Mouse (Mus musculus) bone marrow macrophage, adult 2 months (primary cell): ENCODE data around the gene Arfgef3.

Experiments used
- CTCF ChIP-seq: IDR thresholded peaks from 2 replicates; pipeline ENCODE4 v1.5.1; 2012; ENCODE audit warnings: low read depth, mild to moderate bottlenecking, low read length, moderate library complexity
- POLR2A ChIP-seq: IDR thresholded peaks from 2 replicates; pipeline ENCODE4 v1.6.1; 2012; ENCODE audit warnings: mild to moderate bottlenecking, low read depth, low read length, borderline replicate concordance

DNA sequence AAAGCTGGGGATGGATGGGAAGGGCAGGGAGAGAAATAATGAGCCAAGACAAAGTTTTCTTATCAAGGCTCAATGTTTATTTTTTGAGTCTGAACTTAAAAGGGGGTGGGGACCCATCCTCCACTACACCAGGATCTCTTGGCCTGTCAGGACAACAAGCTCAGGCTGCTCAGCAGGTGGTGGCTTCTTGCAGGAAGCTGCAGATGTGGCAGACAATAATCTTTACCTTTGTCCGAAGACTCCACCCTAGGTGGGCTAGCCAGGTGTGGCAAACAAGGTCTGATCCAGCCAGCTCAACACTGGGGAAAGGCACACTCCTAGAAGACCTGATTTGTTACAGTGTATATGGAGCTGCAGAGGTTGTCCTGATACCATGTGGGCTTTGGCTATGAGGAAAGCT, 44.9 kb upstream of the Arfgef3 start:
- TF ChIP-seq POLR2A: no peak
- TF ChIP-seq CTCF: no peak
